Mouse (Mus musculus): ENCODE measurements at regions not wholly inside any gene's neighbourhood (a gene's known extent, or its start where the extent isn't known, plus 50 kb on each side); places are given as distances from the start of the nearest gene placed in this dataset.

GRCm38 (mm10) chr1:128697962-128698361, 105.9 kb upstream of the Cxcr4 start:
- Histone ChIP-seq H3K4me2 (replicated peaks) (no peak overlapping the region), H3K27me3 (no peaks in the 10 kb centered on the region), H3K27ac (replicated peaks) (no peak overlapping the region), H3K4me3 (no peak overlapping the region), H3K4me1 (no peaks in the 10 kb centered on the region), H3K36me3 (no peaks in the 10 kb centered on the region), H3K9me3 (no peaks in the 10 kb centered on the region), H3K9ac (replicated peaks) (no peak overlapping the region)
- WGBS: 87% methylated on average over 4 of the region's 4 CpGs
- no peak for ATAC-seq (replicated peaks)

GRCm38 (mm10) chr1:128695936-128696335, 103.8 kb upstream of the Cxcr4 start:
- Histone ChIP-seq H3K4me3 (no peak overlapping the region), H3K4me1 (peaks cover 4% of the 10 kb centered on the region), H3K36me3 (no peaks in the 10 kb centered on the region), H3K27ac (replicated peaks) (no peak overlapping the region), H3K9me3 (no peaks in the 10 kb centered on the region), H3K9ac (replicated peaks) (no peak overlapping the region), H3K27me3 (no peaks in the 10 kb centered on the region), H3K4me2 (replicated peaks) (no peak overlapping the region)
- no peak for ATAC-seq (replicated peaks)
- WGBS: 91% methylated on average over 2 of the region's 2 CpGs

- no peak for ATAC-seq (replicated peaks)
- no peaks in the 10 kb centered on the region for H3K36me3 ChIP-seq
- H3K4me1 ChIP-seq: peaks cover 4% of the 10 kb centered on the region
- H3K9ac ChIP-seq (replicated peaks): no peak overlapping the region
- H3K4me2 ChIP-seq (replicated peaks): no peak overlapping the region
- no peaks in the 10 kb centered on the region for H3K9me3 ChIP-seq
- H3K27ac ChIP-seq (replicated peaks): no peak overlapping the region
- no peaks in the 10 kb centered on the region for H3K27me3 ChIP-seq
- H3K4me3 ChIP-seq: no peak overlapping the region
These were observed 100.7 kb upstream of the Cxcr4 start for GRCm38 (mm10) chr1:128692799-128693198.

- ATAC-seq (replicated peaks): 0 out of 2 replicates have a peak, but pooled peaks have one; percentile 61
- H3K9ac ChIP-seq (replicated peaks): no peak overlapping the region
- H3K4me2 ChIP-seq (replicated peaks): no peak overlapping the region
- no peaks in the 10 kb centered on the region for H3K9me3 ChIP-seq
- H3K27me3 ChIP-seq: no peaks in the 10 kb centered on the region
- peaks cover 8% of the 10 kb centered on the region for H3K4me1 ChIP-seq
- H3K27ac ChIP-seq (replicated peaks): no peak overlapping the region
- no peaks in the 10 kb centered on the region for H3K36me3 ChIP-seq
- H3K4me3 ChIP-seq: no peak overlapping the region
- 8% methylated on average over 8 of the region's 8 CpGs for WGBS
These were observed 100.2 kb upstream of the Cxcr4 start for GRCm38 (mm10) chr1:128692313-128692712.

- Histone ChIP-seq H3K9me3 (no peaks in the 10 kb centered on the region), H3K27ac (replicated peaks) (no peak overlapping the region), H3K27me3 (no peaks in the 10 kb centered on the region), H3K4me2 (replicated peaks) (no peak overlapping the region), H3K4me3 (no peak overlapping the region), H3K9ac (replicated peaks) (no peak overlapping the region), H3K36me3 (no peaks in the 10 kb centered on the region), H3K4me1 (peaks cover 20% of the 10 kb centered on the region)
- 7% methylated on average over 9 of the region's 9 CpGs for WGBS
- ATAC-seq (replicated peaks): peak; percentile 44; the same call in 1 of the 2 replicates
These were observed 95.3 kb upstream of the Cxcr4 start for GRCm38 (mm10) chr1:128687236-128687927.

GRCm38 (mm10) chr1:128685467-128686137, 93.5 kb upstream of the Cxcr4 start:
- ATAC-seq (replicated peaks): no peak
- WGBS: 34% methylated on average over 8 of the region's 8 CpGs
- no peak overlapping the region for H3K4me2 ChIP-seq (replicated peaks)

GRCm38 (mm10) chr1:128682942-128683341, 90.8 kb upstream of the Cxcr4 start:
- no peak for ATAC-seq (replicated peaks)

More at GRCm38 (mm10) chr1:128685467-128686137, 93.5 kb upstream of the Cxcr4 start:
- H3K4me1 ChIP-seq: peaks cover 18% of the 10 kb centered on the region
- no peaks in the 10 kb centered on the region for H3K9me3 ChIP-seq
- H3K4me3 ChIP-seq: no peak overlapping the region
- H3K27ac ChIP-seq (replicated peaks): no peak overlapping the region
- H3K9ac ChIP-seq (replicated peaks): no peak overlapping the region
- H3K27me3 ChIP-seq: no peaks in the 10 kb centered on the region
- no peaks in the 10 kb centered on the region for H3K36me3 ChIP-seq

GRCm38 (mm10) chr1:128681261-128681660, 89.2 kb upstream of the Cxcr4 start:
- H3K4me3 ChIP-seq: no peak overlapping the region
- no peak overlapping the region for H3K4me2 ChIP-seq (replicated peaks)
- 71% methylated on average over 4 of the region's 4 CpGs for WGBS
- peaks cover 22% of the 10 kb centered on the region for H3K4me1 ChIP-seq
- ATAC-seq (replicated peaks): no peak
- no peaks in the 10 kb centered on the region for H3K27me3 ChIP-seq
- no peak overlapping the region for H3K27ac ChIP-seq (replicated peaks)
- no peaks in the 10 kb centered on the region for H3K9me3 ChIP-seq
- H3K36me3 ChIP-seq: no peaks in the 10 kb centered on the region
- H3K9ac ChIP-seq (replicated peaks): no peak overlapping the region

More at GRCm38 (mm10) chr1:128682942-128683341, 90.8 kb upstream of the Cxcr4 start:
- Histone ChIP-seq H3K9ac (replicated peaks) (no peak overlapping the region), H3K4me3 (no peak overlapping the region), H3K36me3 (no peaks in the 10 kb centered on the region), H3K4me2 (replicated peaks) (no peak overlapping the region), H3K27me3 (no peaks in the 10 kb centered on the region), H3K27ac (replicated peaks) (no peak overlapping the region), H3K4me1 (peaks cover 31% of the 10 kb centered on the region), H3K9me3 (no peaks in the 10 kb centered on the region)
- 48% methylated on average over 8 of the region's 8 CpGs for WGBS

- Histone ChIP-seq H3K9ac (replicated peaks) (no peak overlapping the region), H3K27ac (replicated peaks) (no peak overlapping the region), H3K4me2 (replicated peaks) (no peak overlapping the region), H3K4me1 (peaks cover 15% of the 10 kb centered on the region), H3K36me3 (no peaks in the 10 kb centered on the region), H3K4me3 (no peak overlapping the region), H3K27me3 (no peaks in the 10 kb centered on the region), H3K9me3 (no peaks in the 10 kb centered on the region)
- no peak for ATAC-seq (replicated peaks)
- WGBS: 73% methylated on average over 3 of the region's 3 CpGs
These were observed 88.4 kb upstream of the Cxcr4 start for GRCm38 (mm10) chr1:128680538-128680937.

GRCm38 (mm10) chr1:128680012-128680411, 87.9 kb upstream of the Cxcr4 start:
- Histone ChIP-seq H3K4me3 (no peak overlapping the region), H3K27me3 (no peaks in the 10 kb centered on the region), H3K4me2 (replicated peaks) (no peak overlapping the region), H3K4me1 (peaks cover 14% of the 10 kb centered on the region), H3K9ac (replicated peaks) (no peak overlapping the region), H3K9me3 (no peaks in the 10 kb centered on the region), H3K27ac (replicated peaks) (no peak overlapping the region), H3K36me3 (no peaks in the 10 kb centered on the region)
- 82% methylated on average over 5 of the region's 5 CpGs for WGBS
- peak; percentile 36; the same call in 1 of the 2 replicates for ATAC-seq (replicated peaks)

GRCm38 (mm10) chr1:128679005-128679980, 87.2 kb upstream of the Cxcr4 start:
- no peak overlapping the region for H3K4me3 ChIP-seq
- peaks cover 14% of the 10 kb centered on the region for H3K4me1 ChIP-seq
- WGBS: 24% methylated on average over 18 of the region's 18 CpGs
- H3K4me2 ChIP-seq (replicated peaks): no peak overlapping the region
- H3K36me3 ChIP-seq: no peaks in the 10 kb centered on the region
- no peaks in the 10 kb centered on the region for H3K27me3 ChIP-seq
- no peak overlapping the region for H3K9ac ChIP-seq (replicated peaks)
- H3K27ac ChIP-seq (replicated peaks): peak overlapping the region; percentile 0; the same call in 1 of the 2 replicates
- peak; percentile 73; the same call in 1 of the 2 replicates for ATAC-seq (replicated peaks)
- H3K9me3 ChIP-seq: no peaks in the 10 kb centered on the region

GRCm38 (mm10) chr1:128675538-128675937, 83.4 kb upstream of the Cxcr4 start:
- H3K9ac ChIP-seq (replicated peaks): no peak overlapping the region

More at GRCm38 (mm10) chr1:128675538-128675937, 83.4 kb upstream of the Cxcr4 start:
- no peak overlapping the region for H3K4me3 ChIP-seq
- no peaks in the 10 kb centered on the region for H3K9me3 ChIP-seq
- no peak overlapping the region for H3K27ac ChIP-seq (replicated peaks)
- H3K27me3 ChIP-seq: no peaks in the 10 kb centered on the region
- peaks cover 14% of the 10 kb centered on the region for H3K4me1 ChIP-seq
- no peaks in the 10 kb centered on the region for H3K36me3 ChIP-seq
- H3K4me2 ChIP-seq (replicated peaks): no peak overlapping the region
- WGBS: 83% methylated on average over 5 of the region's 5 CpGs
- no peak for ATAC-seq (replicated peaks)
